Mouse (Mus musculus) ES-E14 (cell line): Measurements from ENCODE around the gene Chrna5.

Experiments used
- HCFC1 ChIP-seq: IDR thresholded peaks from 2 replicates; pipeline ENCODE4 v1.6.1; 2012; ENCODE audit warnings: low read length, inconsistent platforms, borderline replicate concordance; ENCODE audit not compliant: insufficient read depth
- ZC3H11A ChIP-seq: IDR thresholded peaks from 2 replicates; pipeline ENCODE4 v1.6.1; 2012; ENCODE audit warnings: low read depth, mild to moderate bottlenecking, inconsistent platforms, low read length, borderline replicate concordance

GRCm38 (mm10) chr9:54981291-54982191 is 861 bp downstream of the Chrna5 start:
- TF ChIP-seq HCFC1 (no peak), ZC3H11A (no peak)
